Mouse (Mus musculus): ENCODE measurements around the gene Gm37240. TPM values are rescaled to one million over a fixed set of nuclear protein-coding genes. Genes with fewer than 3 reads are reported as not detected.

Gene Gm37240
- total and polyA plus RNA-seq, 2 experiments from 2014 or later, result 0.43 to 1.9 TPM

DNA sequence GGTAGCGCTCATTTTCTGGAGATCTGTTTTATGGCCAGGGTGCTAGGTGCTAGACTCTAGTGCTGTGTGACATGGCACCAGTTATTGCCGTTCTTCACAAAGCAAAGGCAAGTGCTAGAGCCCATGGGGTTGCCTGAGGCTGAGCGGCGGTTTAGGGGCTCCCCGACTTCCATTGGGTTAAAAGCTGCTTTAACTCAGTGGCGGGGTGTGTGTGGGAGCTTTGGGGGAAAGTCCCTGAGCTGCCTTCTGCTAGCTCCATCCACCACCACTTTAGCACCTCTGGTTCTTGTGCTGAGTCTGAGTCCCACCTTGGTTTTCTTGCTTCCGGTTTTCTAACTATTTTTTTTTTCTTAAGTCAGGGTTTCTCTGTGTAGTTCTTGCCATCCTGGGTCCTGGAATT is 1207.3 kb downstream of the Gm37240 start:
- Histone ChIP-seq H3K27ac (ENCODE audit: low read depth, low read length) (no peak overlapping the region), H3K4me2 (ENCODE audit: low read depth, low read length, poor library complexity, severe bottlenecking) (no peak overlapping the region), H3K9ac (replicated peaks; ENCODE audit: low read length, poor library complexity, severe bottlenecking) (no peak overlapping the region), H3K4me3 (ENCODE audit: low read depth, low read length) (no peak overlapping the region), H3K9me3 (ENCODE audit: low read length) (no peaks in the 10 kb centered on the region), H3K4me1 (ENCODE audit: insufficient read depth, low read length) (no peaks in the 10 kb centered on the region), H3K36me3 (ENCODE audit: insufficient read depth, low read length) (no peaks in the 10 kb centered on the region), H3K27me3 (ENCODE audit: insufficient read depth, low read length) (no peaks in the 10 kb centered on the region)
- TF ChIP-seq CTCF (IDR thresholded peaks at IDR 0.05), result no peak
- DNase-seq (ENCODE audit: low spot score) (no peak), ATAC-seq (ENCODE audit: low FRiP score) (no peak)
- 89% methylated on average over 7 of the region's 7 CpGs for WGBS

GRCm38 (mm10) chr3:84679542-84679941 is 1207.8 kb downstream of the Gm37240 start:
- ATAC-seq (ENCODE audit: low FRiP score) (no peak), DNase-seq (ENCODE audit: low spot score) (no peak)
- H3K36me3 ChIP-seq (ENCODE audit: insufficient read depth, low read length), result no peaks in the 10 kb centered on the region
- no peak overlapping the region for H3K4me2 ChIP-seq (ENCODE audit: low read depth, low read length, poor library complexity, severe bottlenecking)
- H3K27ac ChIP-seq (ENCODE audit: low read depth, low read length), result no peak overlapping the region
- H3K4me1 ChIP-seq (ENCODE audit: insufficient read depth, low read length), result no peaks in the 10 kb centered on the region
- 93% methylated on average over 8 of the region's 8 CpGs for WGBS
- TF ChIP-seq CTCF (IDR thresholded peaks at IDR 0.05), result no peak
- H3K27me3 ChIP-seq (ENCODE audit: insufficient read depth, low read length), result no peaks in the 10 kb centered on the region
- H3K4me3 ChIP-seq (ENCODE audit: low read depth, low read length), result no peak overlapping the region
- no peak overlapping the region for H3K9ac ChIP-seq (replicated peaks; ENCODE audit: low read length, poor library complexity, severe bottlenecking)
- H3K9me3 ChIP-seq (ENCODE audit: low read length), result no peaks in the 10 kb centered on the region

- H3K4me2 ChIP-seq (ENCODE audit: low read depth, low read length, poor library complexity, severe bottlenecking), result no peak overlapping the region
- TF ChIP-seq CTCF (IDR thresholded peaks at IDR 0.05), result no peak
- no peaks in the 10 kb centered on the region for H3K4me1 ChIP-seq (ENCODE audit: insufficient read depth, low read length)
- DNase-seq (ENCODE audit: low spot score) (no peak), ATAC-seq (ENCODE audit: low FRiP score) (no peak)
- H3K9me3 ChIP-seq (ENCODE audit: low read length), result no peaks in the 10 kb centered on the region
- H3K4me3 ChIP-seq (ENCODE audit: low read depth, low read length), result no peak overlapping the region
- H3K27me3 ChIP-seq (ENCODE audit: insufficient read depth, low read length), result no peaks in the 10 kb centered on the region
- no peak overlapping the region for H3K27ac ChIP-seq (ENCODE audit: low read depth, low read length)
- H3K36me3 ChIP-seq (ENCODE audit: insufficient read depth, low read length), result no peaks in the 10 kb centered on the region
- 86% methylated on average over 5 of the region's 5 CpGs for WGBS
- no peak overlapping the region for H3K9ac ChIP-seq (replicated peaks; ENCODE audit: low read length, poor library complexity, severe bottlenecking)
Measured at GRCm38 (mm10) chr3:84678891-84679290, 1208.4 kb downstream of the Gm37240 start.

- Histone ChIP-seq H3K9ac (replicated peaks; ENCODE audit: low read length, poor library complexity, severe bottlenecking) (no peak overlapping the region), H3K4me1 (ENCODE audit: insufficient read depth, low read length) (no peaks in the 10 kb centered on the region), H3K27ac (ENCODE audit: low read depth, low read length) (no peak overlapping the region), H3K36me3 (ENCODE audit: insufficient read depth, low read length) (no peaks in the 10 kb centered on the region), H3K4me2 (ENCODE audit: low read depth, low read length, poor library complexity, severe bottlenecking) (no peak overlapping the region), H3K27me3 (ENCODE audit: insufficient read depth, low read length) (no peaks in the 10 kb centered on the region), H3K9me3 (ENCODE audit: low read length) (no peaks in the 10 kb centered on the region), H3K4me3 (ENCODE audit: low read depth, low read length) (no peak overlapping the region)
- DNase-seq (ENCODE audit: low spot score), result no peak
- no peak for TF ChIP-seq CTCF (IDR thresholded peaks at IDR 0.05)
- no peak for ATAC-seq (ENCODE audit: low FRiP score)
- WGBS, result 45% methylated on average over 5 of the region's 5 CpGs
Measured at GRCm38 (mm10) chr3:84675710-84676109, 1211.6 kb downstream of the Gm37240 start.

- DNase-seq (ENCODE audit: low spot score) (no peak), ATAC-seq (ENCODE audit: low FRiP score) (no peak)
- Histone ChIP-seq H3K9me3 (ENCODE audit: low read length) (no peaks in the 10 kb centered on the region), H3K4me3 (ENCODE audit: low read depth, low read length) (no peak overlapping the region), H3K4me1 (ENCODE audit: insufficient read depth, low read length) (no peaks in the 10 kb centered on the region), H3K27ac (ENCODE audit: low read depth, low read length) (no peak overlapping the region), H3K9ac (replicated peaks; ENCODE audit: low read length, poor library complexity, severe bottlenecking) (no peak overlapping the region), H3K27me3 (ENCODE audit: insufficient read depth, low read length) (no peaks in the 10 kb centered on the region), H3K4me2 (ENCODE audit: low read depth, low read length, poor library complexity, severe bottlenecking) (no peak overlapping the region), H3K36me3 (ENCODE audit: insufficient read depth, low read length) (no peaks in the 10 kb centered on the region)
- no peak for TF ChIP-seq CTCF (IDR thresholded peaks at IDR 0.05)
- WGBS, result 97% methylated on average over 6 of the region's 6 CpGs
Measured at GRCm38 (mm10) chr3:84673552-84673951, 1213.8 kb downstream of the Gm37240 start.

DNA sequence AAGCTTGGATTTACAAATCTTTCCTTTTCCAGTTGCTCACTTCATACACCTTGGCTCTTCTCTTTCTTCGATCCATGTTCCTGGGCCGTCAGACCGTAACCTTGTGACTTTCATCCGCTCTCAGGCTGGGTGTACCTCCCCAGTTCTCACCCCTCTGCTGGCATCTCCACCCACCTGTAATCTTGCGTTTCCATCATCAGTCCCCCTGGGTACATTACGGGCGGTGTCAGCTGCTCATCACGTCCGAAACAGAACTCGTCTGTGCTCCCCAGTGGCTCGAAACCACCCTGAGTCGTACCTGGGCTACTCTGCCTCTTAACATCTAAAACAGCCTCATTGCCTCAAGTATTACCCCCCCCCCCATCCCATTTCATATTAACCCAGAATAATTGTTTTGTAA is 1215.2 kb downstream of the Gm37240 start:
- WGBS, result 96% methylated on average over 12 of the region's 12 CpGs
- ATAC-seq (ENCODE audit: low FRiP score) (no peak), DNase-seq (ENCODE audit: low spot score) (no peak)
- no peak overlapping the region for H3K4me2 ChIP-seq (ENCODE audit: low read depth, low read length, poor library complexity, severe bottlenecking)
- H3K9ac ChIP-seq (replicated peaks; ENCODE audit: low read length, poor library complexity, severe bottlenecking), result no peak overlapping the region
- no peaks in the 10 kb centered on the region for H3K27me3 ChIP-seq (ENCODE audit: insufficient read depth, low read length)
- H3K9me3 ChIP-seq (ENCODE audit: low read length), result no peaks in the 10 kb centered on the region
- H3K4me1 ChIP-seq (ENCODE audit: insufficient read depth, low read length), result no peaks in the 10 kb centered on the region
- no peaks in the 10 kb centered on the region for H3K36me3 ChIP-seq (ENCODE audit: insufficient read depth, low read length)
- H3K27ac ChIP-seq (ENCODE audit: low read depth, low read length), result no peak overlapping the region
- no peak for TF ChIP-seq CTCF (IDR thresholded peaks at IDR 0.05)
- no peak overlapping the region for H3K4me3 ChIP-seq (ENCODE audit: low read depth, low read length)

Measured in midbrain, postnatal 0 days (tissue).